Comparison of ENCODE assay signal across 29 mouse cellular contexts in genomic region chr8:92802591-92802990, GRCm38 (mm10). TPM values are rescaled to one million over a fixed set of nuclear protein-coding genes. Genes with fewer than 3 reads are reported as not detected.
DNase-seq lines count a peak whose midpoint lies in the region; ATAC-seq lines count a peak whose summit lies in the region.
"Had no signal": no experiment of that assay in that cellular context is flagged by ENCODE, and none has a peak within 500 bp of the region (broad histone marks: within the 10 kb centered on the region; RNA-seq: fewer than 3 reads in every experiment).

No protein-coding gene starts in this region.

- no peak overlapping the region for H3K4me3 ChIP-seq in heart, embryonic 12.5 days
- H3K4me3 ChIP-seq: embryonic facial prominence, embryonic 10.5 days; embryonic facial prominence, embryonic 13.5 days; erythroblast, embryonic 14.5 days; forebrain, embryonic 12.5 days; forebrain, embryonic 15.5 days; hindbrain, embryonic 10.5 days; hindbrain, embryonic 13.5 days; intestine, embryonic 15.5 days had no signal

- H3K9ac ChIP-seq in heart, embryonic 12.5 days: no peak overlapping the region
- H3K9ac ChIP-seq: embryonic facial prominence, embryonic 13.5 days; forebrain, embryonic 12.5 days; forebrain, embryonic 15.5 days; hindbrain, embryonic 13.5 days; intestine, embryonic 15.5 days had no signal

- H3K27me3 ChIP-seq in heart, embryonic 12.5 days (replicated peaks): no peaks in the 10 kb centered on the region; the same call in 1 of the 2 replicates
- H3K27me3 ChIP-seq: embryonic facial prominence, embryonic 13.5 days; forebrain, embryonic 12.5 days; forebrain, embryonic 15.5 days; hindbrain, embryonic 13.5 days; intestine, embryonic 15.5 days had no signal

- WGBS in heart, embryonic 12.5 days: 78% methylated on average over 3 of the region's 3 CpGs

- DNase-seq in adrenal gland, adult 2 months: peak; percentile 71
- DNase-seq in adrenal gland, postnatal 4 days (ENCODE audit: low spot score in 2 of 2): no peak
- DNase-seq in heart, adult 11 months: peak; percentile 41
- DNase-seq in NIH3T3 (ENCODE audit: low read depth): peak; percentile 61
- DNase-seq in layer of hippocampus, postnatal 36 days: no peak
- DNase-seq: cerebellum, adult 11-12 months; cerebellum, adult 8-10 months; cerebellum, postnatal 10 days; cerebellum, postnatal 36 days; embryo, embryonic 11 days; gastrocnemius, postnatal 14 days; heart, adult 18-20 months; heart, postnatal 36 days; kidney, adult 11 months; kidney, adult 8-10 months had no signal

- H3K4me1 ChIP-seq in heart, embryonic 12.5 days (replicated peaks): no peaks in the 10 kb centered on the region; the same call in 1 of the 2 replicates
- H3K4me1 ChIP-seq: forebrain, embryonic 12.5 days; forebrain, embryonic 15.5 days; hindbrain, embryonic 13.5 days; intestine, embryonic 15.5 days had no signal

- H3K27ac ChIP-seq in heart, embryonic 12.5 days (ENCODE audit: poor library complexity, severe bottlenecking): no peak overlapping the region
- H3K27ac ChIP-seq: embryonic facial prominence, embryonic 10.5 days; embryonic facial prominence, embryonic 13.5 days; forebrain, embryonic 12.5 days; forebrain, embryonic 15.5 days; hindbrain, embryonic 10.5 days; hindbrain, embryonic 13.5 days; intestine, embryonic 15.5 days had no signal

- no peaks in the 10 kb centered on the region for H3K36me3 ChIP-seq in heart, embryonic 12.5 days
- H3K36me3 ChIP-seq: embryonic facial prominence, embryonic 10.5 days; embryonic facial prominence, embryonic 13.5 days; forebrain, embryonic 12.5 days; forebrain, embryonic 15.5 days; hindbrain, embryonic 10.5 days; hindbrain, embryonic 13.5 days; intestine, embryonic 15.5 days had no signal

- no peaks in the 10 kb centered on the region for H3K9me3 ChIP-seq in heart, embryonic 12.5 days (replicated peaks)
- H3K9me3 ChIP-seq: embryonic facial prominence, embryonic 10.5 days; embryonic facial prominence, embryonic 13.5 days; forebrain, embryonic 12.5 days; hindbrain, embryonic 10.5 days; hindbrain, embryonic 13.5 days; intestine, embryonic 15.5 days had no signal

- H3K4me2 ChIP-seq in heart, embryonic 12.5 days: no peak overlapping the region
- H3K4me2 ChIP-seq: embryonic facial prominence, embryonic 13.5 days; forebrain, embryonic 12.5 days; forebrain, embryonic 15.5 days; hindbrain, embryonic 13.5 days; intestine, embryonic 15.5 days had no signal

- ATAC-seq in heart, embryonic 12.5 days (ENCODE audit: insufficient number of reproducible peaks, low FRiP score): no peak
- no peak for ATAC-seq in cerebellum, adult (ENCODE audit: insufficient number of reproducible peaks, low FRiP score, low TSS enrichment)
- ATAC-seq: activated CD4-positive, CD25-positive, alpha-beta regulatory T cell, adult 4 months; CD4-positive, CD25-positive, alpha-beta regulatory T cell, adult 4 months; forebrain, embryonic 15.5 days; hindbrain, embryonic 16.5 days; intestine, embryonic 15.5 days had no signal

RNA-seq across cellular contexts. Expression of gene Mmp2, which starts 24.5 kb away (rescaled TPM):
- 10 to 100 TPM; 21.6 to 38.8 TPM for total RNA-seq in adrenal gland, adult 2 months (2021)
- 20.9 and 22.4 TPM in 2 replicates for polyA plus RNA-seq in adrenal gland, adult 2 months (2012; rRNA removed)
- 100 to 1,000 TPM; 103 to 107 TPM for total RNA-seq in adrenal gland, postnatal 4 days (2021)
- 123 TPM in 2 replicates for polyA plus RNA-seq in heart, embryonic 12.5 days (2016; fragmentation: Nextera tagmentation; extraction: Ambion mirVana)
- 1 to 10 TPM; 4.1 to 5.5 TPM for total RNA-seq in layer of hippocampus, postnatal 36 days (2021)
- total RNA-seq: MEL had no signal
- polyA plus RNA-seq: CD4-positive, CD25-positive, alpha-beta regulatory T cell, adult 4 months; erythroblast, embryonic 14.5 days had no signal

RNA-seq across cellular contexts. Expression of gene Lpcat2, which starts 52.5 kb away (rescaled TPM):
- total RNA-seq in adrenal gland, adult 2 months (2021): 10 to 100 TPM in 1 of 2 experiments, 1 to 10 TPM in 1; 3.1 to 15.5 TPM
- polyA plus RNA-seq in adrenal gland, adult 2 months (2012; rRNA removed): 1.9 and 2.9 TPM in 2 replicates
- 1 to 10 TPM; 5.5 to 6.9 TPM for total RNA-seq in adrenal gland, postnatal 4 days (2021)
- 3.0 and 4.9 TPM in 2 replicates for polyA plus RNA-seq in heart, embryonic 12.5 days (2016; fragmentation: Nextera tagmentation; extraction: Ambion mirVana)
- 1 to 10 TPM; 8.8 to 9.5 TPM for total RNA-seq in layer of hippocampus, postnatal 36 days (2021)

Comparison
In these comparisons a context has a peak if more than half of its experiments do, and no peak if none do; other contexts are left out.
1. DNase-seq: peak in adrenal gland, adult 2 months (single experiment), heart, adult 11 months (single experiment) and NIH3T3 (single experiment); none in adrenal gland, postnatal 4 days (0 of 2) and layer of hippocampus, postnatal 36 days (0 of 2).